8 mouse cellular contexts compared by ENCODE assay signal in the genomic region with DNA sequence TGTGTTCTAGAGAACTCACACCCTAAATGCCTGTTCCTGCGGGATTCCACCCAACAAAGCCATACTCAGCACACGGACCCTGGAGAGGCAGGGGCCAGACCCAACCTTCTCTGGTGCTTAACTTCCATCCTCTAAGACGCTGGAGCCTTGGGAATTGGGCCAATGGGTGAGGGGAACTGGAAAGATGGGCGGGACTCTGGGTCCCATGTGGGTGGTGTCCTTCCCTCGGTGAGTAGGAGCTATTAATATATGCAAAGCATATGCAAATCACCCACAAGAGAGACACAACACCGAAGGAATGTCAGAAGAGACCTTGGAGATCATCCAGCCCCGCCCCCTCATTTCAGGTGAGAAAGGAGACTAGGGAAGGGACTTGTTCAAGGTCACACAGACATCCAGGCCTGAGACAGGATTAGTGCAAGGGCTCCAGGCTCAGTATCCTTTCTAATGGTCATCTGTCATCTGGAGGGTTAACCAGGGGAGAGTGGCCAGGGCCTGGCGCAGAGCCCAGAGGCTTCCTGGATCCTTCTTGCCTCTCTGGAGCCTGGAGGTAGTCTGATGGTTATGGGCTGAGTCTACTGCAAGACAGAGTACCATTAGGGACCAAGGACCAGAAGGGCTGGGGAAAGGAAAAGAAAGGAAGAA. TPM values are rescaled to one million over a fixed set of nuclear protein-coding genes. Genes with fewer than 3 reads are reported as not detected.
DNase-seq lines count a peak whose midpoint lies in the region.

No protein-coding gene starts in this region.

- peak; percentile 16 to 25 for DNase-seq in layer of hippocampus, postnatal 25 days (ENCODE audit: extremely low spot score in 1 of 2, low spot score in 1 of 2)
- no peak for DNase-seq in layer of hippocampus, adult 18-20 months (ENCODE audit: low spot score in 2 of 2)
- DNase-seq in Muller cell, postnatal 12 days (ENCODE audit: inconsistent ontology term): peak; percentile 53
- peak; percentile 91 for DNase-seq in cerebellum, adult 9-11 months
- peak; percentile 70 for DNase-seq in kidney, postnatal 10 days
- no peak for DNase-seq in urinary bladder, postnatal 10 days (ENCODE audit: low spot score)
- no peak for DNase-seq in urinary bladder, postnatal 4 days (ENCODE audit: low spot score in 2 of 2)
- no peak for DNase-seq in right cerebral cortex, adult 18-20 months

RNA-seq across cellular contexts. Expression of gene Srcin1, which starts 5.4 kb away (rescaled TPM):
- total RNA-seq in layer of hippocampus, postnatal 25 days (2021): 100 to 1,000 TPM; 260 to 270 TPM
- total RNA-seq in layer of hippocampus, adult 18-20 months (2021): 100 to 1,000 TPM; 218 to 221 TPM

RNA-seq across cellular contexts. Expression of gene Epop, which starts 58.9 kb away (rescaled TPM):
- 10 to 100 TPM; 28.8 to 34.3 TPM for total RNA-seq in layer of hippocampus, postnatal 25 days (2021)
- total RNA-seq in layer of hippocampus, adult 18-20 months (2021): 10 to 100 TPM; 46.1 to 48.8 TPM

Comparison
In these comparisons a context has a peak if more than half of its experiments do, and no peak if none do; other contexts are left out.
1. DNase-seq: peak in layer of hippocampus, postnatal 25 days (2 of 2), Muller cell, postnatal 12 days (single experiment), cerebellum, adult 9-11 months (single experiment) and kidney, postnatal 10 days (single experiment); none in layer of hippocampus, adult 18-20 months (0 of 2), urinary bladder, postnatal 10 days (single experiment), urinary bladder, postnatal 4 days (0 of 2) and right cerebral cortex, adult 18-20 months (single experiment).